Mouse (Mus musculus) E14TG2a.4 (cell line): Measurements from ENCODE around the gene Ubc.

Experiments
- CTCF ChIP-seq: conservative IDR thresholded peaks from 2 replicates; pipeline ENCODE4 v1.5.1; 2014; ENCODE audit warnings: low read length
- NANOG ChIP-seq: IDR thresholded peaks from 2 replicates; pipeline ENCODE4 v1.6.1; 2014; ENCODE audit warnings: borderline replicate concordance, low read length, mixed read lengths
- POU5F1 ChIP-seq: IDR thresholded peaks from 2 replicates; pipeline ENCODE4 v1.6.1; 2014; ENCODE audit warnings: low read length, borderline replicate concordance

DNA sequence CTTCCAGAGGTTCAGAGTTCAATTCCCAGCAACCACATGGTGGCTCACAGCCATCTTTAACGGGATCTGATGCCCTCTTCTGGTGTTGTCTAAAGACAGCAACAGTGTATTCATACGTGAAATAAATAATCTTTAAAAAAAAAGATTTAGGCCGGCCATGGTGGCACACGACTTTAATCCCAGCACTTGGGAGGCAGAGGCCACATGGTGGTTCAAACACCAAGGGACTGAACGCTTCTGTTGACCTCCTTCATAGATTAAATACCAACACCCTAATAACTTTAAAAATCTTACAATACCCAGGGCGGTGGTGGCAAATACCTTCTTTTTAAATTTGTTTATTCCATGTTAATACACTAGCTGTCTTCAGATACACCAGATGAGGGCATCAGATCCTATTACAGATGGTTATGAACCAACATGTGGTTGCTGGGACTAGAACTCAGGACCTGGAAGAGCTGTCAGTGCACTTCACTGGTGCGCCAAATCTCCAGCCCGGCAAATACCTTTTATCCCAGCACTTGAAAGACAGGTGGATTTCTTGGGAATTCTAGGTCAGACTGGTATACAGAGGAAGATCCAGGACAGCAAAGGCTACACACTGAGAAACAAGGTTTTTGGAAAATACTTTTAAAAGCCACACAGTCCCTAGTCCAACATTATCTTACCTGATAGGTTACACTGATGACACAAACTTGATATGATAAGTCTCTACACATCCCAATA, 4.6 kb downstream of the Ubc start:
- no peak for TF ChIP-seq CTCF
- TF ChIP-seq NANOG = no peak
- TF ChIP-seq POU5F1 = no peak
